Mouse (Mus musculus) stomach, postnatal 0 days (tissue): Measurements from ENCODE around the gene Cntnap2.

Experiments used
- CTCF ChIP-seq: IDR thresholded peaks from 2 replicates; pipeline ENCODE4 v1.5.1; 2016; ENCODE audit warnings: antibody characterized with exemption, low read depth, mild to moderate bottlenecking, moderate library complexity
- EP300 ChIP-seq: optimal IDR thresholded peaks from 2 replicates; pipeline ENCODE3; 2016; ENCODE audit warnings: antibody characterized with exemption

DNA sequence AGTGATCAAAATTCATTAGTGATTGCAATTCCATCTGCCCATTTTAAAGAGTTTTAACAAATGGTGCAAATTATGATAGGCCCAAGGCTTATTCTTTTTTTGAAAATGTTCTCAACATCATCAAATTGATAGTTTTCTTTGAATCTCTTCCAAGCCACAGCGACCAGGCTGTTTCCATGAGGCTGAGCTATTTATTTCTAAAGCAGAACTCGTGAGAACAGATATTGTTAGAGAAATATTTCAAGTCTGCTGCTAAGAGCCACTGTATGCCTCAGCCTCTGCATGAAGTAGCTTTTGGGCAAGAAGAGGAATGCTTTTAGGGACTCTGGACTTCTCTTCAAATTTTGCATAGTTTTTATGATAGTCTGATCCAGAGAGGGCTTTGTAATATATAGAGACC lies 1972.2 kb downstream of the Cntnap2 start:
- TF ChIP-seq EP300 (no peak), CTCF (no peak)
